Comparison of ENCODE assay signal across 23 mouse cellular contexts in genomic region chr12:52214837-52215236, GRCm38 (mm10).
A peak's percentile ranks its signal among the peaks of the same experiment; 100 is the strongest.
DNase-seq lines count a peak whose midpoint lies in the region; ATAC-seq and TF ChIP-seq lines count a peak whose summit lies in the region.
"Had no signal": no experiment of that assay in that cellular context is flagged by ENCODE, and none has a peak within 500 bp of the region (broad histone marks: within the 10 kb centered on the region; RNA-seq: fewer than 3 reads in every experiment).

No protein-coding gene starts in this region.

- TF ChIP-seq RAD21 in MEL (IDR thresholded peaks at IDR 0.05; ENCODE audit: low read depth, low read length), result no peak

- DNase-seq in 416B (ENCODE audit: low read depth), result peak; percentile 41
- DNase-seq in G1E (ENCODE audit: low spot score), result no peak
- peak; percentile 13 for DNase-seq in MEL (ENCODE audit: low read depth, low spot score)
- DNase-seq in heart, adult 2 months, result no peak
- DNase-seq in thymus, postnatal 10 days (ENCODE audit: low spot score in 2 of 2), result no peak
- DNase-seq in gastrocnemius, postnatal 4 days (ENCODE audit: low spot score in 2 of 2), result no peak
- DNase-seq: adrenal gland, adult 2 months; adrenal gland, adult 8-10 months; adrenal gland, postnatal 10 days; adrenal gland, postnatal 14 days; adrenal gland, postnatal 25 days; adrenal gland, postnatal 36 days; B cell, adult 2 months; cerebellum, adult 11 months; cerebellum, adult 11-12 months; cerebellum, adult 18-20 months; cerebellum, adult 2 months; cerebellum, adult 8-10 months; cerebellum, adult 9-10 months had no signal

- H3K79me2 ChIP-seq in MEL (ENCODE audit: control insufficient read depth, insufficient read depth, low read length, poor library complexity), result no peaks in the 10 kb centered on the region
- H3K79me2 ChIP-seq in heart, adult 2 months (replicated peaks; ENCODE audit: control insufficient read depth, insufficient read depth, low read length), result no peaks in the 10 kb centered on the region

- H3K27ac ChIP-seq in MEL (ENCODE audit: control insufficient read depth, low read depth, low read length), result no peak overlapping the region
- H3K27ac ChIP-seq in heart, adult 2 months, result no peak overlapping the region

- intact Hi-C loops in heart, adult 2 months (cut with DNase I), result no loop called here

- no peak for TF ChIP-seq POLR2A in MEL (IDR thresholded peaks at IDR 0.05; ENCODE audit: control insufficient read depth in 1 of 2, insufficient read depth in 1 of 2, low read depth in 1 of 2, low read length in 2 of 2, poor library complexity in 1 of 2)
- no peak for TF ChIP-seq POLR2A in heart, adult 2 months (IDR thresholded peaks at IDR 0.05; ENCODE audit: insufficient read depth, low read depth, low read length)

- no peak overlapping the region for H3K9ac ChIP-seq in MEL (ENCODE audit: control insufficient read depth, low read depth, low read length, poor library complexity, severe bottlenecking)
- H3K9ac ChIP-seq in heart, adult 2 months (ENCODE audit: low read depth, low read length), result no peak overlapping the region

- no peaks in the 10 kb centered on the region for H3K9me3 ChIP-seq in G1E (replicated peaks)
- no peaks in the 10 kb centered on the region for H3K9me3 ChIP-seq in MEL (replicated peaks; ENCODE audit: insufficient read depth, low read length)

- peak; percentile 39 to 60; a peak in 3 of 4 replicates for TF ChIP-seq EP300 in MEL (IDR thresholded peaks at IDR 0.05; ENCODE audit: low read depth in 1 of 2, low read length in 2 of 2)
- no peak for TF ChIP-seq EP300 in heart, adult 2 months (IDR thresholded peaks at IDR 0.05; ENCODE audit: insufficient read depth, low read depth, low read length)

- 36% methylated on average over 2 of the region's 2 CpGs for WGBS in heart, adult 2 months

- H3K27me3 ChIP-seq in G1E (ENCODE audit: insufficient read depth, low read length) (no peaks in the 10 kb centered on the region), MEL (ENCODE audit: control insufficient read depth in 1 of 2, insufficient read depth in 2 of 2, low read length in 2 of 2) (no peaks in the 10 kb centered on the region)
- H3K27me3 ChIP-seq in heart, adult 2 months (ENCODE audit: control insufficient read depth, insufficient read depth, low read length), result no peaks in the 10 kb centered on the region
- H3K27me3 ChIP-seq: CH12.LX, Patski had no signal

- no peak for TF ChIP-seq CTCF in G1E (IDR thresholded peaks at IDR 0.05; ENCODE audit: low read depth, low read length)
- TF ChIP-seq CTCF in MEL (IDR thresholded peaks at IDR 0.05 in 2 of 3, conservative IDR thresholded peaks at IDR 0.05 in 1 of 3; ENCODE audit: control insufficient read depth in 1 of 3, insufficient read depth in 1 of 3, low read depth in 2 of 3, low read length in 3 of 3, poor library complexity in 1 of 3, severe bottlenecking in 1 of 3), result no peak
- no peak for TF ChIP-seq CTCF in heart, adult 2 months (IDR thresholded peaks at IDR 0.05)

- H3K4me1 ChIP-seq in G1E (ENCODE audit: insufficient read depth, low read depth, low read length) (peaks cover 5% of the 10 kb centered on the region), MEL (ENCODE audit: control insufficient read depth in 1 of 2, insufficient read depth in 2 of 2, low read length in 2 of 2) (no peaks in the 10 kb centered on the region)
- no peaks in the 10 kb centered on the region for H3K4me1 ChIP-seq in heart, adult 2 months (ENCODE audit: control insufficient read depth, insufficient read depth, low read length)

- peak; percentile 66 for ATAC-seq in G1E (ENCODE audit: extremely low read depth, insufficient number of reproducible peaks, low FRiP score, poor library complexity, severe bottlenecking)
- ATAC-seq: activated CD4-positive, CD25-positive, alpha-beta regulatory T cell, adult 4 months; CD4-positive, CD25-positive, alpha-beta regulatory T cell, adult 4 months; Patski had no signal

- no peaks in the 10 kb centered on the region for H3K36me3 ChIP-seq in G1E (replicated peaks)
- no peaks in the 10 kb centered on the region; a peak in 1 of 4 replicates for H3K36me3 ChIP-seq in MEL (ENCODE audit: control insufficient read depth in 1 of 2, insufficient read depth in 2 of 2, low read length in 2 of 2)
- H3K36me3 ChIP-seq in heart, adult 2 months (ENCODE audit: control insufficient read depth, insufficient read depth, low read length), result no peaks in the 10 kb centered on the region

- no peak overlapping the region for H3K4me3 ChIP-seq in G1E (ENCODE audit: low read depth, low read length)
- H3K4me3 ChIP-seq in MEL (ENCODE audit: control insufficient read depth in 1 of 2, insufficient read depth in 1 of 2, low read depth in 2 of 2, low read length in 2 of 2), result no peak overlapping the region
- no peak overlapping the region for H3K4me3 ChIP-seq in heart, adult 2 months

TF ChIP-seq in MEL, 35 proteins besides CTCF, POLR2A, EP300 and RAD21:
- TF ChIP-seq MAZ (IDR thresholded peaks at IDR 0.05; ENCODE audit: low read depth, low read length), result no peak
- TF ChIP-seq RCOR1 (IDR thresholded peaks at IDR 0.05; ENCODE audit: low read depth, low read length), result peak; percentile 82
- no peak for TF ChIP-seq USF1 (IDR thresholded peaks at IDR 0.05; ENCODE audit: low read depth, low read length)
- no peak for TF ChIP-seq ZC3H11A (IDR thresholded peaks at IDR 0.05; ENCODE audit: low read depth, low read length)
- TF ChIP-seq MYC (IDR thresholded peaks at IDR 0.05; ENCODE audit: low read depth, low read length), result no peak
- TF ChIP-seq UBTF (IDR thresholded peaks at IDR 0.05; ENCODE audit: borderline replicate concordance, insufficient read depth, low read depth, low read length), result no peak
- no peak for TF ChIP-seq SMC3 (IDR thresholded peaks at IDR 0.05; ENCODE audit: low read depth, low read length)
- no peak for TF ChIP-seq MYB (IDR thresholded peaks at IDR 0.05; ENCODE audit: low read depth, low read length)
- TF ChIP-seq ETS1 (IDR thresholded peaks at IDR 0.05; ENCODE audit: low read depth, low read length), result peak; percentile 52
- TF ChIP-seq GATA1 (IDR thresholded peaks at IDR 0.05; ENCODE audit: low read depth, low read length), result peak; percentile 48; the same call in 1 of the 2 replicates
- TF ChIP-seq TCF12 (IDR thresholded peaks at IDR 0.05; ENCODE audit: low read depth, low read length), result peak; percentile 32; the same call in 1 of the 2 replicates
- no peak for TF ChIP-seq BHLHE40 (IDR thresholded peaks at IDR 0.05; ENCODE audit: borderline replicate concordance, low read depth, low read length)
- no peak for TF ChIP-seq JUND (IDR thresholded peaks at IDR 0.05; ENCODE audit: low read depth, low read length)
- TF ChIP-seq CHD1 (IDR thresholded peaks at IDR 0.05; ENCODE audit: low read depth, low read length), result no peak
- TF ChIP-seq POLR2AphosphoS5 (IDR thresholded peaks at IDR 0.05; ENCODE audit: borderline replicate concordance, low read depth, low read length), result no peak
- TF ChIP-seq ZNF384 (IDR thresholded peaks at IDR 0.05; ENCODE audit: low read depth, low read length), result peak; percentile 51
- no peak for TF ChIP-seq HCFC1 (IDR thresholded peaks at IDR 0.05; ENCODE audit: low read depth, low read length)
- no peak for TF ChIP-seq ZMIZ1 (IDR thresholded peaks at IDR 0.05; ENCODE audit: low read depth, low read length)
- no peak for TF ChIP-seq ZKSCAN1 (IDR thresholded peaks at IDR 0.05; ENCODE audit: low read depth, low read length)
- TF ChIP-seq NRF1 (IDR thresholded peaks at IDR 0.05; ENCODE audit: insufficient read depth, low read depth, low read length, poor library complexity, severe bottlenecking), result no peak
- TF ChIP-seq MXI1 (IDR thresholded peaks at IDR 0.05; ENCODE audit: low read depth, low read length), result no peak
- no peak for TF ChIP-seq CHD2 (IDR thresholded peaks at IDR 0.05; ENCODE audit: low read length)
- TF ChIP-seq MAX (IDR thresholded peaks at IDR 0.05; ENCODE audit: low read length), result no peak
- 0 out of 2 replicates have a peak, but pooled peaks have one; percentile 14 for TF ChIP-seq TAL1 (IDR thresholded peaks at IDR 0.05; ENCODE audit: low read length)
- TF ChIP-seq MEF2A (IDR thresholded peaks at IDR 0.05; ENCODE audit: extremely low read depth, insufficient replicate concordance, low read depth, low read length, poor library complexity, severe bottlenecking), result peak; percentile 84; the same call in 1 of the 2 replicates
- TF ChIP-seq E2F4 (IDR thresholded peaks at IDR 0.05; ENCODE audit: borderline replicate concordance, low read depth, low read length), result no peak
- TF ChIP-seq KAT2A (conservative IDR thresholded peaks at IDR 0.05; ENCODE audit: low read depth, low read length), result no peak
- TF ChIP-seq TBP (IDR thresholded peaks at IDR 0.05; ENCODE audit: low read depth, low read length), result no peak
- no peak for TF ChIP-seq POLR2AphosphoS2 (IDR thresholded peaks at IDR 0.05; ENCODE audit: low read length)
- no peak for TF ChIP-seq SIN3A (IDR thresholded peaks at IDR 0.05; ENCODE audit: low read length)
- no peak for TF ChIP-seq GABPA (IDR thresholded peaks at IDR 0.05; ENCODE audit: low read depth, low read length)
- TF ChIP-seq NELFE (IDR thresholded peaks at IDR 0.05; ENCODE audit: low read depth, low read length), result no peak
- no peak for TF ChIP-seq USF2 (IDR thresholded peaks at IDR 0.05; ENCODE audit: borderline replicate concordance in 1 of 2, insufficient read depth in 1 of 2, low read depth in 1 of 2, low read length in 2 of 2)

Comparison
In these comparisons a context has a peak if more than half of its experiments do, and no peak if none do; other contexts are left out.
1. DNase-seq: peak in 416B (single experiment) and MEL (single experiment); none in G1E (single experiment), heart, adult 2 months (0 of 2), thymus, postnatal 10 days (0 of 2) and gastrocnemius, postnatal 4 days (0 of 2).